Mouse (Mus musculus) common myeloid progenitor, adult 5-6 weeks (primary cell): Measurements from ENCODE around the gene Prlh. TPM values are rescaled to one million over a fixed set of nuclear protein-coding genes. Genes with fewer than 3 reads are reported as not detected.

Experiments used
- ATAC-seq: replicated peaks from 2 replicates; pipeline ENCODE4 v1.8.0; 2016; ENCODE audit warnings: low read depth, mild to moderate bottlenecking, moderate TSS enrichment, inconsistent platforms; ENCODE audit not compliant: poor library complexity, severe bottlenecking
- total RNA-seq: library from RNA; stranded (forward); fragments of 200-1000, 187-1606 nt; gene quantifications from 2 replicates; pipeline ENCODE4 v1.2.3, GENCODE M21; 2017

The Prlh gene
- total RNA-seq: not detected in 2 replicates

- ATAC-seq: no peak
Measured at GRCm38 (mm10) chr1:90952808-90953207, at the start of gene Prlh. Gene Prlh (plus strand): TSS chr1:90953108.

- ATAC-seq: no peak
Measured at GRCm38 (mm10) chr1:90903211-90903945, 49.5 kb upstream of the Prlh start.

DNA sequence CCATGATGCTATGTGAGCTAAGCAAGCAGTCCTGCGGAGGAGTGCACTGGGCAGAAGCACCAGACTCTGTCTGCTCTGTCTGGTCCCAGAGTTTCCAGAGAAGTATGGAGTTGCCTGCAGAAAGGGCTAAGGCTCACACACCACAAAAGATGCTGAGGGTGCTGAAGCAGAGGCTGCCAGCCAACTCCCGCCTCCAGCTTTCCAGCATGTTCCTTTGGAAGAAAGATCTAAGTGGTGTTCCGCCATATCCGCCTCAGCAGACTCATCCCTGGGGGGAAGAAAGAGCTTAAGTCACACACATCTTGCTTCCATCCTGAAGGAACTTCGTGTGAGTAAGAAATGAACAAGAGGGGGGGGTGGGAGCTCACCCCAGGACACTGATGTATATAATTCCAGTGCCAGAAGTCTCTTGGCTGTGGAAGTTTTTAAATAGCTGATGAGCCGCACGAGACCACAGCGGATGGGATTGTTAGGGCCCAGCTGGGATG, 48.9 kb upstream of the Prlh start:
- no peak for ATAC-seq

DNA sequence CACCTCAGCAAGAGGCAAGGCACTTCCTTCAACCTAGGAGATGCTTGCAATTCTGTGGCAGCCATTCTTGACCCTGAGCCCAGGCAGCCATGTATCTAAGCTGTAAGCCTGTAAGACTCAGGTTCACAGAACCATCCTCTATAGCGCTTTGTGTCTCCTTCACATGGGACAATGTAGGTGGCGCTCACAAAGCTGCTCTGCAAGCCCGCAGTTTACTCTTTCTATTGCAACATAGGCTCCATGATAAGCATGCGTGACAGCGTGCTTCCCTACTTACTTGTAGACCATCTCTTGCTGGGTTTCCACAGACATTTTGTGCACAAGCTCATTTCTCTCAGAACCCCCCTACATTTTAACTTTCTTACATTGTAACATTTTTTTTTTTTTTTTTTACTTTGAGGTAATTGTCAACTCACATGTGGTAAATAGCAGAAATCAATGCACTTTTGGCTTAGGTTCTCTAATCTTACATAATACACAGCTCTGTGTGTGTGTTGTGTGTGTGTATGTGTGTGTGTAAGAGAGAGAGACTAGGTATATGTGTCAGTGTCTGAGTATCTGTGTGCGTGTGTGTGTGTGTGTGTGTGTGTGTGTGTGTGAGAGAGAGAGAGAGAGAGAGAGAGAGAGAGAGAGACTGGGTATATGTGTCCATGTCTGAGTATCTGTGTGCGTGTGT, 48.0 kb upstream of the Prlh start:
- ATAC-seq: no peak

DNA sequence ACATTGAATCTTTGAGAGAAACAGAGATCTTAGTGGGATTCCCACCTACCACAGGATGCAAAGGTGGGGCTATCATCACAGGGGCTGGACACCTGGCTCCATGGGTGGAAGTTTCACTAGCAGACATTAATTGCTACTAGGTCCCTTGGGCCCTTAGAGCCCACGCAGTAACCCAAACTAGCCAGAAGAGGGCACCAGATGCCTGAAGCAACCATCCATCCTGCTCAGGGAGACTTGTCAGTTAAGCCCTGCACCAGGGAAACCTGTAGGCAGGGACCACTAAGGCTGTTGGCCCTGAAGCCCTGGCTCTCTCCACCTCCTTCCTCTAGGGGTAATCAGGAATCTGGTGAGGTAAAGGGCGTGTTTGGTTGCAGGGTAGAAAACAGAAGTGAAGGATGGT, 46.6 kb upstream of the Prlh start:
- ATAC-seq: peak; percentile 82

DNA sequence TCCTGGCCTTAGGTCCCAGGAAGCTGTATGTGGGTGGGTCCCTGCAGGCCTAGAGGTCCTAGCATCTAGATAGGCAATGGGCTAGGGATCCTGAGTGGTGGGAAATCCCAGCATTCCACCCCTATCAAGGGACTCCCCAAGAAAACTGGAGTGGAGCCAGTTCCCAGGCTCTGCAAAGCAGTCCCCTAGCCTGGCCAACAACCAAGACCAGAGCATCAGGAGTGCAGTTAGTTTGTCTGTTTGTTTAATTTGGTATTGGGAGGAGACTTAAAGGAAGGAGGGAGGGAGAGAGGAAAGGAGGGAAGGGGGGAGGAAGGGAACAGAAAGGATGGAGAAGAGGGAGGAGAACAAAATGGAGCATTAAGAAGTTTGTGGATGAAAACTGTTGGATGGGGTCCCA, 43.7 kb upstream of the Prlh start:
- ATAC-seq: no peak

DNA sequence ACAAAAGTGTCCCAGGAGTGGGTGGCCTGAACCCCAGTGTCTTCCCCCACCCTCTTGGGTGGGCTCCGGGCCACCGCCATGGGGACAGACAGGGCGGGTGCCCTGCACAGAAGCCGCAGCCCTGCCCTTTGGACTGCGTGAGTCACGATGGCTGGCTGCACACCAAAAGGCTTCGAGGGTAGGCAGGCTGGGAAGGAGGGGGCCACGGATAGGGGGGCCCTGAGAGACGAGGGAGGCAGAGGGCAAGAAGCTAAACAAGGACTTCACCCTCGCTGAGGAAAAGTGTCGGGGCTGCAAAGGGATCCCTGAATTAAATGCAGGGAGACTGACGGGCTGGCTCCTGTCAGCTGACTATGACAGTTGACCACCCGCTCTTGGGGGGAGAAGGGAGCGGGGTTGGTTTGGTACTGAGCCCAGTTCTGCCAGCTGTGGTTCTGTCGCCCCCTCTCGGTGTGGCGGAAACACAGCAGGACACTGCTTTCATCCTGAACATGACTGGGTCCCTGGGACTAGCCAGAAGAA, 43.2 kb upstream of the Prlh start:
- peak; percentile 52 for ATAC-seq

DNA sequence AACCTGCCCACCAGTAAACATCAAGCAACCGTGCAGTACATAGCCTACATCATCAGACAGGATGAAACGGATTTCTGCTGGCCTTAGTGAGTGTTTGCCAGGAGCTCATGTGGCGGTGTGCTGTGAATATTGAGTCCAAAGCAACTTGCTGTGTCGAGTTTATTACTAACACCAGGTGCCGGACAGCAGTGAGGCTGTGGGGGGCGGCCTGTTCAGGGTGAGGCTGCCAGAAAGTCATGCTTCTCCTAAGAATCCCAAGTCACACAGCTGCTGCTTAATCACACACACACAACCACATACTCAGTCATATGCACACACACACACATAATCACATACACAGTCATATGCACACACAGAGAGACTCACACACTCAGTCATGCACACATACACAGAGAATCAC, 39.7 kb upstream of the Prlh start:
- ATAC-seq: no peak

GRCm38 (mm10) chr1:90914948-90915569, 37.8 kb upstream of the Prlh start, which contains the start of gene Mlph:
Gene Mlph (plus strand): TSS chr1:90915085.
- ATAC-seq: peak; percentile 69

GRCm38 (mm10) chr1:90917509-90917908, 35.4 kb upstream of the Prlh start:
- ATAC-seq: peak; percentile 48

DNA sequence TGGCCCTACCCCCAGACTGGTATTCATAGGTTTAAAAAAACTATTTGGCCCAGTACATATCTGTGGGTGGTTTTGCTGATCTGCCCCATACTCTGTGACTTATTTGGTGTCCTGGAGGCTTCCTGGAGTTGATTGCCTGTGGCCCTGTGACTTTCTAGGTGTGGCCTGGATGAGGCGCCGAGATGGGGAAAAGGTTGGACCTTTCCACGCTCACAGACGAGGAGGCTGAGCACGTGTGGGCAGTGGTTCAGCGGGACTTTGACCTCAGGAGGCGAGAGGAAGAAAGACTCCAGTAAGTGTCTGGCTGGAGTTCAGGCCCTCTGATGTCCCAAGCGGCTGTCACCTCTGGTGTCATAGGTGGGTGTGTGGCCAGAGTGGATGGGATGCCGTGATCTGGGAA, 31.2 kb upstream of the Prlh start:
- ATAC-seq: no peak

GRCm38 (mm10) chr1:90926030-90926429, 26.9 kb upstream of the Prlh start:
- ATAC-seq: no peak

DNA sequence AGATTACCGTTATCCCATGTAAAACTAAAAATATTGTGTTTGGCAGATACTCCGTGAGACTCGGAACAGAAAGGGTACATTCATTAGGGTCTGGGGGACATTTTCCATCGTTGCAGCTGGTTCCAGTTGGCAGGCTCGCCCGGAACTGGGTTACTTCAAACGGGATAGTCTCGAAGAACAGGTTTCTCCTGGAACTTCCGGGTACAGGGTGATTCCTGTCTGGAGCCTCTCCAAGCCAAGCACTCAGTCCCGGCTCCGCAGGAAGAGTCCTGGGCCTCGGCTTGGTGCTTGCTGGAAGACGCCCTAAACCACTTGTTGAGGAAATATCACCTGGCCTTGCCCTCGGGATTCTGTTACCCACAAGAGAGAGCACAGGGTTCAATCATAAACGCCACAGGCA, 25.6 kb upstream of the Prlh start:
- no peak for ATAC-seq

DNA sequence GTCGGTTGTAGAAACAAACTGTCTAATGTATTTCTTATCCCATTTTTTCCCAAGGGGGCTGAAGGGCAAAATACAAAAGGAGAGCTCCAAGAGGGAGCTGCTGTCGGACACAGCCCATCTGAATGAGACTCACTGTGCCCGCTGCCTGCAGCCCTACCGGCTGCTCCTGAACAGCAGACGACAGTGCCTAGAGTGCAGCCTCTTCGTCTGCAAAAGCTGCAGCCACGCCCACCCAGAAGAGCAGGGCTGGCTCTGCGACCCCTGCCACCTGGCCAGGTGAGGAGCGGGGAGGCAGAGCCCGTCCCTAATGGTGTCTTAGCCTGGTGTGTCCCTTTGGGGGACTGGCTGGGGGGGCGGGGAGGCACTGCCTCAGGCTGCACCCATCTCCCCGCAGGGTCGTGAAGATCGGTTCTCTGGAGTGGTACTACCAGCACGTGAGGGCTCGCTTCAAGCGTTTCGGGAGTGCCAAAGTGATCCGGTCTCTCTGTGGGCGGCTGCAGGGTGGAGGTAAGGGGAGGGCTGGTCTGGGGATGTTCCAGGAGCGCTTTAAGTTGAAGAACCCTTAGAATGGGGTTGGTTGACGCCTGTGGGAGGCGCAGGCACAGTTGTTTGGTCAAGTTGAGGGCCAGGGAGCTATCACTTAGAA, 24.9 kb upstream of the Prlh start:
- no peak for ATAC-seq

DNA sequence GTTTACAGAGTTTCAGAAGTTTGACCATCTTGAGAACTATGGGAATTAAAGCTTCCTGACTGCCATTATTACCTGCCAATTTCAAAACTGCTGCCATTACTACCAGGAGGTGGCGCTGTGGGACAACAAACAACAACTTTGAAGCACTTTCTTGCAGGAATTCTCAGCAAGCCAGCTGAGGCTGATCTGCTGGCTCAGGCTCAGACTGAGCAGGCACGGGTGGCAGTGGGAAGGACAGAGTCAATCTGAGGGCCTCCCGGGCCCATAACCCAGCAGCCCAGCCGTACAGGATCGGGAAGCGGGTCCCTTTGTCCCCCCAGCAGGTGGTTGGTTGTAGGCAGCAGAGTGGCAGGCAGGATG, 24.4 kb upstream of the Prlh start:
- ATAC-seq: peak; percentile 80

- ATAC-seq: no peak
Measured at GRCm38 (mm10) chr1:90933001-90933400, 19.9 kb upstream of the Prlh start.

DNA sequence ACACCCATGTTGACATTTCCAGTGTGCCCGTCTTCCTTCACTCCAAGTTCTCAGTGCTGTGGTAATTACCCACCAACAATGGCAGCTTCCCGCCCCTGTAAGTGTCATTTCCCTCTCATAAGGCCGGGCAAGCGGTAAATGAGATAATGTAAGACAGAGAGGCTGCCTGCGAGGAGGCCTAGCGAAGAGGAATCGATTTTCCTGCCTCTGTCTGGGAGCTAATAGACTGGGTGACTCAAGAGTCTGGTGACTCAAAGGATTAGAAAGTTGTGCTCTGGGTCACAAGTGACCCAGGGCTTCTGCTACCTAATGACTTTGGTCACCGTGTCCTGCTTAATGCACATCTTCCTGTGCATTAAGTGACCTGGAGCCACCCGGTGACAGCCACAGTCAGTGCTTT, 15.9 kb upstream of the Prlh start:
- no peak for ATAC-seq

DNA sequence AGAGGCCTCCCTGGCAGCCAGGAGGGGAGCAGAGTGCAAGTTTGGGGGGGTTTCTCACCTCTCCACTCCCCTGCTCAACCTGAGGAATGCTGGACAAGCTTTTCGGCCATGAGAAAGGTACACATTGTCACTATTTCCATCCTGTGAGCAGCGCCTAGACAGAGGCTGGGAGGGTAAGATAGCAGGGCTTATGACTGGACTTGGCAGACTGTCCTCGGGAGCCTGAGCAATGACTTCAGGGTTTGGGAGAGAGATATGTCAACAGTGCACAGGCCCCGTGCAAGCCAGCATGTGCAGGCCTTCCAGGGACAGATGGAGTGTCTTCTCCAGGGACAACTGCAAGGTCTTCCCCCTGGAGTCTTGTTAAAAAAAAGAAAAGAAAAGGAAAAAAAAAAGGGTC, 12.9 kb upstream of the Prlh start:
- no peak for ATAC-seq

GRCm38 (mm10) chr1:90945171-90945570, 7.7 kb upstream of the Prlh start:
- no peak for ATAC-seq

- no peak for ATAC-seq
Measured at GRCm38 (mm10) chr1:90947252-90947651, 5.7 kb upstream of the Prlh start.
